Mouse (Mus musculus): ENCODE results near the gene Mllt3.

DNA sequence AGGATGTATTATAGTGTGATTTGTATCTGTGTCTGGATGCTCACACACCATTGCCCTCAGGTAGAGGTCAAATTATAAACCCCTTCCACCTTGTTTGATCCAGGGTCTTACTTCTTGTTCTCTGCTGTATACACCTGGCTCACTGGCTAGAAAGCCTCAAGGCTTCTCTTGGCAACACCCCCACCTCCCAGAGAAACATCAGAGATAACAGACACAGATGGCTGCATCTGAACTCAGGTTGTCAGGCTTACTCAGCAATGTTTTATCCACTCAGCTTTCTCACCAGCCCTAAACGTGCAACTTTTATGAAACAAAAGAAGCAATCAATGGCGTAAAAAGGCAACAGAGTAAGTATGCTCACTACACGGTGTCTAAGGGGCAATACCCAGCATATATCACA lies 75.3 kb downstream of the Mllt3 start:
- TF ChIP-seq USF1 (IDR thresholded peaks at IDR 0.05; ENCODE audit: low read depth, low read length), result no peak
- TF ChIP-seq MYC (IDR thresholded peaks at IDR 0.05; ENCODE audit: low read depth, low read length), result no peak
- TF ChIP-seq ZC3H11A (IDR thresholded peaks at IDR 0.05; ENCODE audit: low read depth, low read length), result no peak
- no peak for TF ChIP-seq ZKSCAN1 (IDR thresholded peaks at IDR 0.05; ENCODE audit: low read depth, low read length)

All from MEL (cell line).